Mouse (Mus musculus) ES-E14 (cell line): ENCODE results near the gene Tmem239.

Experiments
- CHD2 ChIP-seq: IDR thresholded peaks from 2 replicates; pipeline ENCODE4 v1.6.1; 2014; ENCODE audit warnings: mild to moderate bottlenecking, low read depth, low read length, inconsistent platforms
- HCFC1 ChIP-seq: IDR thresholded peaks from 2 replicates; pipeline ENCODE4 v1.6.1; 2012; ENCODE audit warnings: low read length, inconsistent platforms, borderline replicate concordance; ENCODE audit not compliant: insufficient read depth
- MAFK ChIP-seq: IDR thresholded peaks from 2 replicates; pipeline ENCODE4 v1.6.1; 2014; ENCODE audit warnings: mild to moderate bottlenecking, low read depth, low read length, inconsistent platforms; ENCODE audit not compliant: insufficient read depth
- ZC3H11A ChIP-seq: IDR thresholded peaks from 2 replicates; pipeline ENCODE4 v1.6.1; 2012; ENCODE audit warnings: low read depth, mild to moderate bottlenecking, inconsistent platforms, low read length, borderline replicate concordance
- ZNF384 ChIP-seq: IDR thresholded peaks from 2 replicates; pipeline ENCODE4 v1.6.1; 2012; ENCODE audit warnings: low read depth, low read length, inconsistent platforms

GRCm38 (mm10) chr2:130383895-130384294 is 22.4 kb upstream of the Tmem239 start:
- TF ChIP-seq CHD2 (no peak), MAFK (no peak), ZNF384 (no peak), ZC3H11A (no peak), HCFC1 (no peak)
